Mouse (Mus musculus) intestine, postnatal 0 days (tissue): Measurements from ENCODE around the gene 9030612E09Rik. TPM values are rescaled to one million over a fixed set of nuclear protein-coding genes. Genes with fewer than 3 reads are reported as not detected.

Experiments used
- ATAC-seq: fragments of 200-750 bp; cut with Nextera tagmentation; 2 replicates; pipeline ENCODE4 v1.8.0; 2017; ENCODE audit warnings: mild to moderate bottlenecking, moderate TSS enrichment, moderate library complexity
- H3K27ac ChIP-seq: fragments of 300-500 bp; sonication (generic); 2 replicates; pipeline ENCODE4 v1.5.1; 2014; ENCODE audit warnings: mild to moderate bottlenecking, low read depth, low read length, moderate library complexity
- H3K27me3 ChIP-seq: fragments of 300-500 bp; sonication (generic); replicated peaks from 2 replicates; pipeline ENCODE4 v1.6.1; 2014; ENCODE audit warnings: low read length, mixed read lengths; ENCODE audit not compliant: control insufficient read depth, insufficient read depth
- H3K36me3 ChIP-seq: fragments of 300-500 bp; sonication (generic); 2 replicates; pipeline ENCODE4 v1.6.1; 2014; ENCODE audit warnings: mild to moderate bottlenecking, moderate library complexity; ENCODE audit not compliant: control insufficient read depth, insufficient read depth
- H3K4me1 ChIP-seq: fragments of 300-500 bp; sonication (generic); replicated peaks from 2 replicates; pipeline ENCODE4 v1.6.1; 2014; ENCODE audit warnings: antibody characterized with exemption, low read length, mixed read lengths; ENCODE audit not compliant: control insufficient read depth, insufficient read depth
- H3K4me2 ChIP-seq: fragments of 300-500 bp; sonication (generic); replicated peaks from 2 replicates; pipeline ENCODE4 v1.6.1; 2014; ENCODE audit warnings: low read depth, mild to moderate bottlenecking, moderate library complexity
- H3K4me3 ChIP-seq: fragments of 300-500 bp; sonication (generic); 2 replicates; pipeline ENCODE4 v1.5.1; 2014; ENCODE audit warnings: low read depth, low read length
- H3K9ac ChIP-seq: fragments of 300-500 bp; sonication (generic); 2 replicates; pipeline ENCODE4 v1.6.1; 2014; ENCODE audit warnings: mild to moderate bottlenecking, low read depth, low read length
- H3K9me3 ChIP-seq: fragments of 300-500 bp; sonication (generic); 2 replicates; pipeline ENCODE4 v1.6.1; 2016; ENCODE audit warnings: mixed run types; ENCODE audit not compliant: control insufficient read depth
- CTCF ChIP-seq: sonication (generic); IDR thresholded peaks from 2 replicates; pipeline ENCODE4 v1.5.1; 2016; ENCODE audit warnings: low read depth, mild to moderate bottlenecking, control low read depth, antibody characterized with exemption, moderate library complexity
- WGBS: fragments of 180-500 bp; shearing (Covaris S2); extraction: QIAGEN DNeasy Blood & Tissue Kit; methylation state at CpG from one replicate; pipeline ENCODE4 v1.1.7; 2014; 5-methylcytosine and 5-hydroxymethylcytosine counted together
- polyA plus RNA-seq: library from polyadenylated mRNA; unstranded; fragments of >200 nt; fragmentation: Nextera tagmentation; extraction: Ambion mirVana; gene quantifications from 2 replicates; pipeline ENCODE4 v1.2.1, GENCODE M21; 2015

The 9030612E09Rik gene
- polyA plus RNA-seq, 1 experiment from 2014 or later, result 0.14 TPM

- Histone ChIP-seq H3K4me2 (peak overlapping the region; percentile 96), H3K4me3 (peak overlapping the region; percentile 78), H3K4me1 (no peaks in the 10 kb centered on the region), H3K27ac (no peak overlapping the region), H3K9me3 (no peaks in the 10 kb centered on the region), H3K27me3 (peaks cover 76% of the 10 kb centered on the region), H3K9ac (no peak overlapping the region), H3K36me3 (no peaks in the 10 kb centered on the region)
- WGBS, result 2% methylated on average over 18 of the region's 18 CpGs
- no peak for TF ChIP-seq CTCF
- no peak for ATAC-seq
These were observed 675 bp downstream of the 9030612E09Rik start for GRCm38 (mm10) chr10:43175156-43175601.

GRCm38 (mm10) chr10:43180313-43180912 lies 5.9 kb downstream of the 9030612E09Rik start:
- TF ChIP-seq CTCF, result no peak
- no peaks in the 10 kb centered on the region for H3K4me1 ChIP-seq
- no peak overlapping the region for H3K27ac ChIP-seq
- no peak overlapping the region for H3K4me3 ChIP-seq
- WGBS, result 69% methylated on average over 5 of the region's 5 CpGs
- no peak overlapping the region for H3K9ac ChIP-seq
- no peak for ATAC-seq
- peaks cover 31% of the 10 kb centered on the region for H3K27me3 ChIP-seq
- no peaks in the 10 kb centered on the region for H3K36me3 ChIP-seq
- no peak overlapping the region for H3K4me2 ChIP-seq
- H3K9me3 ChIP-seq, result no peaks in the 10 kb centered on the region

- 89% methylated on average over 2 of the region's 2 CpGs for WGBS
- no peaks in the 10 kb centered on the region for H3K9me3 ChIP-seq
- no peak for TF ChIP-seq CTCF
- H3K27me3 ChIP-seq, result no peaks in the 10 kb centered on the region
- H3K9ac ChIP-seq, result no peak overlapping the region
- H3K4me3 ChIP-seq, result no peak overlapping the region
- no peak for ATAC-seq
- no peaks in the 10 kb centered on the region for H3K36me3 ChIP-seq
- H3K4me1 ChIP-seq, result no peaks in the 10 kb centered on the region
- H3K4me2 ChIP-seq, result no peak overlapping the region
- no peak overlapping the region for H3K27ac ChIP-seq
These were observed 25.7 kb downstream of the 9030612E09Rik start for GRCm38 (mm10) chr10:43200206-43200605.

GRCm38 (mm10) chr10:43203865-43204264 lies 29.4 kb downstream of the 9030612E09Rik start:
- Histone ChIP-seq H3K27ac (no peak overlapping the region), H3K36me3 (no peaks in the 10 kb centered on the region), H3K4me3 (no peak overlapping the region), H3K9me3 (no peaks in the 10 kb centered on the region), H3K27me3 (no peaks in the 10 kb centered on the region), H3K4me1 (no peaks in the 10 kb centered on the region), H3K9ac (no peak overlapping the region), H3K4me2 (no peak overlapping the region)
- WGBS, result 76% methylated on average over 3 of the region's 3 CpGs
- no peak for TF ChIP-seq CTCF
- no peak for ATAC-seq

- Histone ChIP-seq H3K9ac (no peak overlapping the region), H3K4me1 (no peaks in the 10 kb centered on the region), H3K27me3 (no peaks in the 10 kb centered on the region), H3K4me2 (no peak overlapping the region), H3K4me3 (no peak overlapping the region), H3K9me3 (no peaks in the 10 kb centered on the region), H3K27ac (no peak overlapping the region), H3K36me3 (no peaks in the 10 kb centered on the region)
- ATAC-seq, result no peak
- 45% methylated on average over 6 of the region's 6 CpGs for WGBS
- TF ChIP-seq CTCF, result peak; percentile 69
These were observed 37.4 kb downstream of the 9030612E09Rik start for GRCm38 (mm10) chr10:43211866-43212265.

GRCm38 (mm10) chr10:43217361-43217900 lies 42.9 kb downstream of the 9030612E09Rik start:
- Histone ChIP-seq H3K36me3 (no peaks in the 10 kb centered on the region), H3K9ac (no peak overlapping the region), H3K4me2 (no peak overlapping the region), H3K9me3 (no peaks in the 10 kb centered on the region), H3K4me3 (no peak overlapping the region), H3K4me1 (no peaks in the 10 kb centered on the region), H3K27me3 (no peaks in the 10 kb centered on the region), H3K27ac (no peak overlapping the region)
- 95% methylated on average over 13 of the region's 13 CpGs for WGBS
- TF ChIP-seq CTCF, result no peak
- no peak for ATAC-seq
